Comparison of ENCODE assay signal across 9 mouse cellular contexts in genomic region chr7:48894152-48894551, GRCm38 (mm10). TPM values are rescaled to one million over a fixed set of nuclear protein-coding genes. Genes with fewer than 3 reads are reported as not detected.
DNase-seq lines count a peak whose midpoint lies in the region; ATAC-seq and TF ChIP-seq lines count a peak whose summit lies in the region.
"Had no signal": no experiment of that assay in that cellular context is flagged by ENCODE, and none has a peak within 500 bp of the region (broad histone marks: within the 10 kb centered on the region; RNA-seq: fewer than 3 reads in every experiment).

No protein-coding gene starts in this region.

- H3K27ac ChIP-seq in midbrain, embryonic 11.5 days (ENCODE audit: low read depth, low read length), result no peak overlapping the region
- H3K27ac ChIP-seq in midbrain, embryonic 13.5 days, result no peak overlapping the region
- H3K27ac ChIP-seq in limb, embryonic 14.5 days (replicated peaks; ENCODE audit: low read depth, low read length), result no peak overlapping the region
- H3K27ac ChIP-seq: embryonic facial prominence, embryonic 13.5 days had no signal

- ATAC-seq in midbrain, embryonic 11.5 days (ENCODE audit: low FRiP score), result peak; percentile 4; the same call in 1 of the 2 replicates
- ATAC-seq in midbrain, embryonic 13.5 days, result no peak
- peak; percentile 50; the same call in 1 of the 2 replicates for ATAC-seq in limb, embryonic 14.5 days (ENCODE audit: low FRiP score, low read depth)
- peak; percentile 69 for ATAC-seq in neutrophil, adult 5-6 weeks (ENCODE audit: extremely low read depth, insufficient number of reproducible peaks, low FRiP score, poor library complexity, severe bottlenecking)

- peaks cover 19% of the 10 kb centered on the region for H3K4me1 ChIP-seq in midbrain, embryonic 11.5 days (ENCODE audit: control insufficient read depth, insufficient read depth, low read length)
- peaks cover 32% of the 10 kb centered on the region for H3K4me1 ChIP-seq in midbrain, embryonic 13.5 days (replicated peaks)
- H3K4me1 ChIP-seq in limb, embryonic 14.5 days (ENCODE audit: control insufficient read depth, insufficient read depth, low read length), result peaks cover 7% of the 10 kb centered on the region; the same call in 1 of the 2 replicates

- peak; percentile 99 for DNase-seq in midbrain, embryonic 11.5 days (ENCODE audit: low spot score, missing footprints)
- peak; percentile 60 for DNase-seq in c-Kit-positive CD71-positive TER-119-positive erythroid progenitor cells, embryonic 14.5 days (ENCODE audit: low spot score)
- peak; percentile 52 for DNase-seq in forelimb bud, embryonic 11.5 days (ENCODE audit: low read depth, low spot score)
- peak; percentile 19 to 67 for DNase-seq in kidney, adult 8-10 months
- peak; percentile 70 for DNase-seq in limb, embryonic 14.5 days (ENCODE audit: low spot score)
- peak; percentile 65 for DNase-seq in thymus, postnatal 14 days

- no peak overlapping the region for H3K4me2 ChIP-seq in midbrain, embryonic 11.5 days
- no peak overlapping the region for H3K4me2 ChIP-seq in midbrain, embryonic 13.5 days (replicated peaks)
- no peak overlapping the region for H3K4me2 ChIP-seq in limb, embryonic 14.5 days (replicated peaks; ENCODE audit: low read depth, low read length, severe bottlenecking)
- H3K4me2 ChIP-seq: embryonic facial prominence, embryonic 13.5 days had no signal

- peaks cover 6% of the 10 kb centered on the region; the same call in 1 of the 2 replicates for H3K27me3 ChIP-seq in midbrain, embryonic 11.5 days (ENCODE audit: control insufficient read depth, insufficient read depth, low read length)
- H3K27me3 ChIP-seq in midbrain, embryonic 13.5 days, result peaks cover 43% of the 10 kb centered on the region
- H3K27me3 ChIP-seq in limb, embryonic 14.5 days (ENCODE audit: control insufficient read depth, insufficient read depth, low read length), result no peaks in the 10 kb centered on the region

- H3K9ac ChIP-seq in midbrain, embryonic 11.5 days (ENCODE audit: low read length), result no peak overlapping the region
- no peak overlapping the region for H3K9ac ChIP-seq in midbrain, embryonic 13.5 days (replicated peaks)
- H3K9ac ChIP-seq in limb, embryonic 14.5 days (ENCODE audit: low read depth, low read length, severe bottlenecking), result no peak overlapping the region
- H3K9ac ChIP-seq: embryonic facial prominence, embryonic 13.5 days had no signal

- H3K9me3 ChIP-seq in midbrain, embryonic 11.5 days (ENCODE audit: control insufficient read depth, low read length), result no peaks in the 10 kb centered on the region
- no peaks in the 10 kb centered on the region for H3K9me3 ChIP-seq in midbrain, embryonic 13.5 days
- no peaks in the 10 kb centered on the region for H3K9me3 ChIP-seq in limb, embryonic 14.5 days (ENCODE audit: control insufficient read depth, low read length)
- H3K9me3 ChIP-seq: embryonic facial prominence, embryonic 13.5 days had no signal

- TF ChIP-seq POLR2A in limb, embryonic 14.5 days (IDR thresholded peaks at IDR 0.05; ENCODE audit: borderline replicate concordance, extremely low read depth, insufficient read depth, insufficient read length), result no peak

- H3K4me3 ChIP-seq in midbrain, embryonic 11.5 days (ENCODE audit: low read depth, low read length), result no peak overlapping the region
- H3K4me3 ChIP-seq in midbrain, embryonic 13.5 days (replicated peaks), result no peak overlapping the region
- H3K4me3 ChIP-seq in limb, embryonic 14.5 days (replicated peaks; ENCODE audit: low read length), result no peak overlapping the region
- H3K4me3 ChIP-seq: embryonic facial prominence, embryonic 13.5 days had no signal

- under 1% methylated on average over 6 of the region's 6 CpGs for WGBS in midbrain, embryonic 11.5 days
- WGBS in midbrain, embryonic 13.5 days, result under 1% methylated on average over 6 of the region's 6 CpGs
- 3% methylated on average over 6 of the region's 6 CpGs for WGBS in limb, embryonic 14.5 days

- H3K36me3 ChIP-seq in midbrain, embryonic 11.5 days (ENCODE audit: control insufficient read depth, insufficient read depth, low read length), result no peaks in the 10 kb centered on the region
- H3K36me3 ChIP-seq in midbrain, embryonic 13.5 days, result no peaks in the 10 kb centered on the region
- no peaks in the 10 kb centered on the region for H3K36me3 ChIP-seq in limb, embryonic 14.5 days (ENCODE audit: control insufficient read depth, insufficient read depth, low read length)
- H3K36me3 ChIP-seq: embryonic facial prominence, embryonic 13.5 days had no signal

RNA-seq across cellular contexts. Expression of gene E2f8, which starts 12.8 kb away (rescaled TPM):
- polyA plus RNA-seq in midbrain, embryonic 11.5 days (2014; fragmentation: Nextera tagmentation; extraction: Ambion mirVana), result 14.5 and 15.5 TPM in 2 replicates
- 5.0 and 5.9 TPM in 2 replicates for polyA plus RNA-seq in midbrain, embryonic 13.5 days (2015; fragmentation: Nextera tagmentation; extraction: Ambion mirVana)
- polyA plus RNA-seq in limb, embryonic 14.5 days (2012; rRNA removed), result 21.7 and 23.4 TPM in 2 replicates
- 15.3 and 16.7 TPM in 2 replicates for polyA plus RNA-seq in limb, embryonic 14.5 days (2014; fragmentation: Nextera tagmentation; extraction: Ambion mirVana)
- 2.0 and 3.6 TPM in 2 replicates for total RNA-seq in neutrophil, adult 5-6 weeks (2017)

RNA-seq across cellular contexts. Expression of gene Nav2, which starts 14.4 kb away (rescaled TPM):
- polyA plus RNA-seq in midbrain, embryonic 11.5 days (2014; fragmentation: Nextera tagmentation; extraction: Ambion mirVana), result 15.9 and 17.4 TPM in 2 replicates
- polyA plus RNA-seq in midbrain, embryonic 13.5 days (2015; fragmentation: Nextera tagmentation; extraction: Ambion mirVana), result 22.2 and 23.2 TPM in 2 replicates
- 16.8 and 21.1 TPM in 2 replicates for polyA plus RNA-seq in limb, embryonic 14.5 days (2012; rRNA removed)
- polyA plus RNA-seq in limb, embryonic 14.5 days (2014; fragmentation: Nextera tagmentation; extraction: Ambion mirVana), result 15.8 and 17.7 TPM in 2 replicates
- 2.3 and 3.1 TPM in 2 replicates for total RNA-seq in neutrophil, adult 5-6 weeks (2017)

RNA-seq across cellular contexts. Expression of gene Csrp3, which starts 46.3 kb away (rescaled TPM):
- 0.19 TPM in 1 of 2 replicates, not detected in the other for polyA plus RNA-seq in midbrain, embryonic 11.5 days (2014; fragmentation: Nextera tagmentation; extraction: Ambion mirVana)
- polyA plus RNA-seq in midbrain, embryonic 13.5 days (2015; fragmentation: Nextera tagmentation; extraction: Ambion mirVana), result 0.19 TPM in 1 of 2 replicates, not detected in the other
- polyA plus RNA-seq in limb, embryonic 14.5 days (2012; rRNA removed), result 11.6 and 18.2 TPM in 2 replicates
- 45.7 and 71.9 TPM in 2 replicates for polyA plus RNA-seq in limb, embryonic 14.5 days (2014; fragmentation: Nextera tagmentation; extraction: Ambion mirVana)
- not detected in 2 replicates for total RNA-seq in neutrophil, adult 5-6 weeks (2017)

Comparison
In these comparisons a context has a peak if more than half of its experiments do, and no peak if none do; other contexts are left out.
1. DNase-seq: peak in every context shown above with its lines; median percentile 99 in midbrain, embryonic 11.5 days; 70 in limb, embryonic 14.5 days; 65 in thymus, postnatal 14 days; 60 in c-Kit-positive CD71-positive TER-119-positive erythroid progenitor cells, embryonic 14.5 days; 52 in forelimb bud, embryonic 11.5 days; 43 in kidney, adult 8-10 months.
2. RNA of gene Csrp3, which starts 46.3 kb away (polyA plus RNA-seq): 11.6 to 71.9 TPM in limb, embryonic 14.5 days; 0.19 TPM in midbrain, embryonic 13.5 days and 0.19 TPM in midbrain, embryonic 11.5 days; every median in the first group is over 10 times any median in the second.